Mouse (Mus musculus): Measurements from ENCODE around the gene Rgl1.

The Rgl1 gene

GRCm38 (mm10) chr1:152718200-152718599 lies 48.0 kb downstream of the Rgl1 start:
- in situ Hi-C loops (cut with MboI), result no loop called here

- in situ Hi-C loops (cut with MboI), result no loop called here
Observed at GRCm38 (mm10) chr1:152717329-152717728, 48.8 kb downstream of the Rgl1 start.

GRCm38 (mm10) chr1:152714405-152714804 lies 51.7 kb downstream of the Rgl1 start:
- in situ Hi-C loops (cut with MboI), result no loop called here

- in situ Hi-C loops (cut with MboI), result no loop called here
Observed at GRCm38 (mm10) chr1:152713924-152714323, 52.2 kb downstream of the Rgl1 start.

- in situ Hi-C loops (cut with MboI), result no loop called here
Observed at GRCm38 (mm10) chr1:152711037-152711436, 55.1 kb downstream of the Rgl1 start.

GRCm38 (mm10) chr1:152707560-152707959 lies 58.6 kb downstream of the Rgl1 start:
- in situ Hi-C loops (cut with MboI), result no loop called here

- in situ Hi-C loops (cut with MboI), result no loop called here
Observed at GRCm38 (mm10) chr1:152703941-152704340, 62.2 kb downstream of the Rgl1 start.

- in situ Hi-C loops (cut with MboI), result no loop called here
Observed at GRCm38 (mm10) chr1:152702920-152703319, 63.2 kb downstream of the Rgl1 start.

GRCm38 (mm10) chr1:152701066-152701465 lies 65.1 kb downstream of the Rgl1 start:
- in situ Hi-C loops (cut with MboI), result no loop called here

- in situ Hi-C loops (cut with MboI), result no loop called here
Observed at GRCm38 (mm10) chr1:152697341-152697740, 68.8 kb downstream of the Rgl1 start.

GRCm38 (mm10) chr1:152695491-152695890 lies 70.7 kb downstream of the Rgl1 start:
- in situ Hi-C loops (cut with MboI), result no loop called here

- in situ Hi-C loops (cut with MboI), result no loop called here
Observed at GRCm38 (mm10) chr1:152689968-152690367, 76.2 kb downstream of the Rgl1 start.

- in situ Hi-C loops (cut with MboI), result no loop called here
Observed at GRCm38 (mm10) chr1:152687733-152688181, 78.4 kb downstream of the Rgl1 start.

- in situ Hi-C loops (cut with MboI), result no loop called here
Observed at GRCm38 (mm10) chr1:152687099-152687730, 78.9 kb downstream of the Rgl1 start.

GRCm38 (mm10) chr1:152685531-152685930 lies 80.6 kb downstream of the Rgl1 start:
- in situ Hi-C loops (cut with MboI), result no loop called here

GRCm38 (mm10) chr1:152682368-152683194 lies 83.6 kb downstream of the Rgl1 start:
- in situ Hi-C loops (cut with MboI), result no loop called here

GRCm38 (mm10) chr1:152681676-152682367 lies 84.3 kb downstream of the Rgl1 start:
- in situ Hi-C loops (cut with MboI), result no loop called here

- in situ Hi-C loops (cut with MboI), result no loop called here
Observed at GRCm38 (mm10) chr1:152681116-152681515, 85.0 kb downstream of the Rgl1 start.

GRCm38 (mm10) chr1:152678451-152678850 lies 87.7 kb downstream of the Rgl1 start:
- in situ Hi-C loops (cut with MboI), result no loop called here

- in situ Hi-C loops (cut with MboI), result no loop called here
Observed at GRCm38 (mm10) chr1:152677482-152678211, 88.5 kb downstream of the Rgl1 start.

GRCm38 (mm10) chr1:152669446-152670180 lies 96.5 kb downstream of the Rgl1 start:
- in situ Hi-C loops (cut with MboI), result no loop called here

Measured in mature B cell (primary cell).